Mouse (Mus musculus) embryo, embryonic 10 days (tissue): ENCODE data around the gene Was.
"Not testable (repeated sequence)": the region's sequence is repeated elsewhere in the genome, so short reads cannot be mapped to it uniquely, and the experiment has no call there.

Source experiments
- DNase-seq: peaks from one replicate; pipeline ENCODE4 v3.0.0-alpha.2; 2015; ENCODE audit warnings: low spot score

The Was gene

DNA sequence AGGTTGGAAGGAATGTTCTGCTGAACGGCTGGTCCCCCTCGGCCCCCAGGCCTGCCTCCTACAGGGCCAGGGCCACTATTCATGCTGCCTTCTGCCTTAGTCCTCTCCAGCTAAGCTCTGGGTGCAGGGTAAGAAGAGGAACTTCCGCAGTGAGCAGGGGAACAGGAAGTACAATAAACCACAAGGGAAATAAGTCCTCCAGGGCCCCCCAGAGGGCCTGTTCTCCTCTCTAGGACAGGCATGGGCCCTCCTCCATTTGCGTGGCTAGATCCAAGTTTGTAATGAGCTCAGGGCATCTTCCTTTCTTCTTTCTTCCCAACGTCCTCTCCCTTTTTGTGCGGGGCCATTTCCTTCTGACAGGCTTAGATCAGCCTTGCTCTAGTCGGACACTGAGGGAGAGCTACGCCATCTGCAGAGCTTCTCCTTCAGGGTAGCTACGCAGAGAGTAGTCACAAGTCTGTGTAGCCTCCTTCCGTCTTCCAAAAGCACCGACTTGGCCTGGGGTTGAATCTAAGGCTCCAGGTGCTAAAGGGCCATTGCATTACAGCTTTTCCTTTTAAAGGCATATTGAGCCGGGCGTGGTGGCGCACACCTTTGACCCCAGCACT lies at the start of gene Was:
Gene Was, minus strand, starts transcription at position 153 of the 608 bp plus-strand sequence.
- DNase-seq: no peak

DNA sequence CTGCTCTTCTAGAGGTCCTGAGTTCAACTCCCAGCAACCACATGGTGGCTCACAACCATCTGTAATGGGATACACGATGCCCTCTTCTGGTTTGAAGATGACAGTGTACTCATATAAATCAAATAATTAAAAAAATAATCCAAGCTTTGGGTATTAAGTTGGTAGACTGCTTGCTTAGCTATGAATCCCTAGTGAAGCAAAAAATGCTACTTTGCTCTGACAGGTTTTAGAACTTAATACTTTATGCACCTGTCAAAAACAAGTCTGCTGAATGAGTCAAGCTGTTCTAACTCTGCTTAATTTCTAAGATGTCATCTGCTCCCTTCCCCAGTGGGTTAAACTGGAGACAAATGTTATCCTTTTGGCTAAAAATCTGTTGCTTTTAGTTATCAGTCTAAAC lies 49.2 kb upstream of the Was start:
- DNase-seq: no peak

DNA sequence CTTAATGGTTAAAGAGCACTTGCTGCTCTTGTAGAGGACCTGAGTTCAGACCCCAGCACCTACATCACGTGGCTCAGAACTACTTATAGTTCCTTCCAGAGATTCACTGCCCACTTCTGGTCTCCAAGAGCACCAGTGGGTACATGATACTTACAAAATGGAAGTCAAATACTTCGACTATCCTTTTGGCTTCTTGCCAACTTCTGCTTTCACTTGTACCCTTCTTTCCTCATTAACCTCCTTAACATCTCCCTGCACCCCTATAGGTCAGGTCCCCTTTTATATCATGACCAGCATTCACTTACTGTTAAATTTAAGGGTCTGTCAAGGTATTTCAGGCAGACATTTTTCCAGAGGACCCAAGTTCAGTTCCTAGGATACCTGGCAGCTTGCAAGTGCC lies 45.6 kb upstream of the Was start:
- no peak for DNase-seq

DNA sequence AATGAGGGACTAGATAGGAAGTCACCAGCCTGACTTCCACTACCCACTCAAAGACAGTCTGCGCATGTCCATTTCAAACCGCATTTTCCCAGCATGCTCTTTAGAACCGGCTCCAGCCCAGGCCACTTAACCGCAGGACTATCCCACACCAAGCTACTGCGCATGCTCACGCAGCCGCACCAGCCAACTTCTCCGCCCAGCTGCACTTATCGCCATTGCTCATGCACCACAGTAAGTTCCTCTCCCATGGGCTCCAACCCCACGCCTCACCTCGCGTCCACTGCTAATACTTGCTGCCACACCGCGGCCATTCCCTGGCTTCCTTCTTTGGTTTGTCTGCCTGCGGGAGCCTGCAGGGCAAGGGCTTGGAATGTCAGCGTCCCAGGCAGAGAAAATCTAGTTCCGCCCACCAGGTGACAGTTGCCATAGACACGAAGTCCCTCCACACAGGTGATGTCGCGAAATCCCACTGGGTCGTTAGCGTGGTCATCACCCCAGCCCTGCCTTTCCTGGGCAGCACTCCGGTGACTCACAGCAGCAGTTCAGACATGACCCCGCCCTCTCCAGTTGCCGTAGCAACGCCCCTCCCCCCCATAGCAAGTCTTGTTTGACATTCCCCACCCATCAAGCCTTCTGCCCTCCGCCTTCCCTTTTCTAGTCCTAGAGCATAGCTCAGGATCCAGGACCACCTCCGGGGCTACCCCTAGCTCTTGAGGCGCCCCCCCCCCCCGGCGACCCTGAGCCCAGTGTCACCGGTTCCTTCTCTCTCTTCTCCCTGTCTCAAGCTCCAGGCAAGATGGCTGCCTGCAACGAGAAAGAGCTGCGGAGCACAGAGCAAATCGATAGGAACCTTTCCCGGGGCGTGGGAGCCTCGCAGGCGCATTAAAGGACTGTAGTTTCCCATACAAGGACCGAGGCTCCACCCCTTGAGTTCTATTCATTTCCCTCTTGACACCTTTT lies 42.0 kb upstream of the Was start, which contains the start of gene Wdr13:
Gene Wdr13, minus strand, starts transcription at position 876 of the 960 bp plus-strand sequence.
- peak; percentile 93 for DNase-seq

DNA sequence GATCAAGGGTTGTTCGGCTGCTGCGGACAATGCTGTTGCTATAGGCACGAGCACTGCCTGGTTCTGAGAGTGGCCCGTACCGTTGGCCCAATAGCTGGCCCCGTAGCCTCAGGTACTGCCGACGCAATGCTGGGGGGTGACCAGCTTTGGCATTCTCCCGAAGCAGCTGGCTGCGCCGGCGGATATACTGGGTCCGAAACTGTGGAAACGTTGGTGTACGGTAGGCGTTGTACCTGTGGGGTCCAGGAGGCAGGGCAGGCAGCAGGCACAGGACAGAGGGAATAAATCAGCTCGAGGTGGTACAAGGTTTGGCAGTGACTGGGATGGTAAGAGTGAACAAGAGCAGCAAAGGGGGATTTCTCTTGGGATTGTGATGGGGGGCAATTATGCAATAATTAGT lies 41.1 kb upstream of the Was start:
- DNase-seq: no peak

DNA sequence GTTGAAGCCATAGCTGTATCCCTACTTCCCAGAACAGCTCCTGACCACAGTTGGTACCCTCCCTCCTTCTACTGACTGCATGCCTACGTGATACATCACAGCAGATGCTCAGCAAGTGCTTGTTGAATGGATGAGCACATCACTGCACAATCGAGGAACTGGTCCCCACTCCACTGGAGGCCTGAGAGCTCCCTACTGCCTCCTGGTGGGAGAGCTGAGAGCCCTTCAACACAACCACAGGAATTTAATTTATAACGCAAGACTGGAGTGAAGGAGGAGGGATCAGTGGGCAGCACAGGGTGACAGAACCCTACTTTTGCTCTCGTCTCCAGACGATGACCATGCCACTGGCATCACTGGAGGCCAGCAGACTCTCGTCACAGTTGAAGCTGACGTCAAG lies 34.9 kb upstream of the Was start:
- DNase-seq: no peak

DNA sequence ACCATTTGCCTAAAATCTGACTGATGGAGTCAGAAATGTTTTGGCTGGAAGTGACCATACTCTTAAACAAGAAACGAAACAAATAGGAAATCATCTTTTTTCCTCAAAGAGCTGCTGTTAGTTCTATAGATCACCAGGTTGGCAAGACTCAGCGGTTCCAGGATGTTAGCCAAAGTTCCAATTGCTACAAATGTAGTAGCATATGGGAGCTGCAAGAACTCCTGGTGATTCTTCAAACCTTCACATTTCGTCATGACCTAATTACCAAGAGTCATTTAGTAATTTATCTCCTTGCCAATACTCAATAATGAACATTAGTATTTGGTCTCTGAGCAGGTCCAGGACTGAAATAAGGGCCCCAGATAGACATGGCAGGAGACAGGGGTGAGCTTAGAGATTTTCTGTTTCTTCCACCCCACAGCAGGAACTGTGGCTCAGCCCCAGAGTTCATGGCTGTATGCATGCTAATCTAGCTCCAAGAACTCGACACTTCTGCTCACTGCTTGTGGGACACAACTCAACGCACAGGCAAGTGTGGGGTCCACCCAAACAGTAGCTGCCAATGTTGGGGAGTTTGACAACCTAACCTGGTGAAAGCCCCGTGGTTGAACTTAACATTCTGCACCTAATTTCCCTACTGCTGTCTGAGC lies 33.6 kb upstream of the Was start:
- DNase-seq: no peak

DNA sequence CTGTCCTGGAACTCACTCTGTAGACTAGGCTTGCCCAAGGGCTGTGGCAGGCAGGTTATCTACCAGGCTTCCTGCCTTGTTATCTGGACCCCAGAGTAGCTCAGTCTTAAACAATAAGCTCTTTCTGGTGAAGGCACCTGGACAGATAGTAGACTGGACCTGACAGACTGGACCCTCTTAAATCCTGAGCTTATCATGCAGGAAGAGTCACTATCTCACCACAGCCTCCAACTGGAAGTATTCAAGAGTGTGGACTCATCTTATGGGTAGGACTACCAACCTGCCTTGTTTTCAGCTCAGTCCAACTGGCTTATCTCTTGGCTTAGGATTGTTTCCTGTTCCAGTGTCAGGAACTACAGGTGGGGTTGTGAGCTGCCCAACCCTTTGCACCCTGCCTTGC lies 27.0 kb upstream of the Was start:
- no peak for DNase-seq

DNA sequence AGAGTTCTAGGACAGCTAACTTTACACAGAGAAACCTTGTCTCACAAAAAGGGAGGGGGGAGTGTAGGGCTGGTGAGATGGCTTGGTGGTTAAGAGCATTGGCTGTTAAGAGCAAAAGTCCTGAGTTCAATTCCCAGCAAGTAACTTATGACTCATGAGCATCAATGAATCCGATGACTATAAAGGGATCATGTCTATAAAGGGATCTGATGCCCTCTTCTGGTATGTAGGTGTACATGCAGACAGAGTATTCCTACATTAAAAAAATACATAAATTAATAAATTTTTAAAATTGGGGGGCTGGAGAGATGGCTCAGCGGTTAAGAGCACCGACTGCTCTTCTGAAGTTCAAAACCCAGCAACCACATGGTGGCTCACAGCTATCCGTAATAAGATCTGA lies 25.0 kb upstream of the Was start:
- DNase-seq: no peak

DNA sequence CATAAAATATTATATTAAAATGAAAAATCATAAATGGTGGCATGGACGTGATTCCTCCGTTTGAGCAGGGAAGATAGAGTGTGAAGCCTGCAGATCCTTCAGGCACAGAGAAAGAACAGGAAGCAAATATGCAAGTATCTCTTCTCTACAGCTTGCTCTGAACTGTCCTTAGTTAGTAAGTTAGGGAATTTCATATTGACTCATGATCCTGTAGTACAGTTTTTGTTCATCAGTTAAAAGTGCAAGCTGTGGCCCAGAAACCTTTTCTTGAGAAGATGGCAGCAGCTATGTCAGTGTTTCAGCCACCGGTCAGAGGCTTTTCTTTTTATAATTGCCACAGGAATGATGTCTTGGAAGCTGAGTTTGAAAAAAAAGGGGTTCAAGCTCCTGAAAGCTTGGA lies 14.7 kb upstream of the Was start:
- no peak for DNase-seq

DNA sequence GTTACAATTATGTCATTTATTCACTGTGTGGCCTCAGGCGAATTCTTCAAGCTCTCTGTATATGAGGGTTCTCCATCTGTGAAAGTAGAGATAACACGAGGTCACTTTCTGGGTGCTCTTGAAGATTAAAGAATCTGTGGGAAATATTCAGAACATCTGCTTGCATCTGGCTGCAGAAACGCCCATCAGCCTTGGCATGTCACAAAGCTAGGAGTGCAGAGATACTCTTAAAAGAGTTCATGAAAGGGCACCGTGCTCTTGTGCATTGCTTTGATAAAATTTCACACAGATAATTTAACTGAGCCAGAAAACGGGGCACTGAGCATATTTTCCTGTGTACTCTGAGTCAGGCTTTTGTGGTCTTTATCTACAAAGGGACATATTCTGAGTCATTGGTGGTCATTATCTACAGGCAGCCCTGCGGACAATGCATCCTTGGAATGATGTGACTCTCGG lies 11.9 kb upstream of the Was start:
- DNase-seq: no peak

DNA sequence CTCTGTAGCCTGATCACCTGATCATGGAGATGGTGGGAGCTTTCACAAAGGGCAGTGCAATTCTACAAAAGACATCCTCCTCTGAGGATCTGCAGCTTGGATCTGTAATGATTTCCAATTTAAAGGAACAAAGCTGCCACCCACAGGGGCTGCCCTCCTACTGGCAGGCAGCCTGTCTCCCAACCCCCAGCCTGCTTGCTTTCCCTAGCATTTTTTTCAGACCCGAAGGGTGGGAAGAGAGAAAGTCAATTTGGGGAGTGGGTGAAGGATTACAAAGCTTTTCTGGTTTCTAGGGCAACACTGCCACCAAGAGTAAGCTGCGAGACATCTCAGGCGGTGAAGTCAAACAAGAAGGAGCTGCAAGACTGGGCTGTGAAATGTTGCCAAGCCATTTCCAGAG lies 10.7 kb upstream of the Was start:
- peak; percentile 81 for DNase-seq

DNA sequence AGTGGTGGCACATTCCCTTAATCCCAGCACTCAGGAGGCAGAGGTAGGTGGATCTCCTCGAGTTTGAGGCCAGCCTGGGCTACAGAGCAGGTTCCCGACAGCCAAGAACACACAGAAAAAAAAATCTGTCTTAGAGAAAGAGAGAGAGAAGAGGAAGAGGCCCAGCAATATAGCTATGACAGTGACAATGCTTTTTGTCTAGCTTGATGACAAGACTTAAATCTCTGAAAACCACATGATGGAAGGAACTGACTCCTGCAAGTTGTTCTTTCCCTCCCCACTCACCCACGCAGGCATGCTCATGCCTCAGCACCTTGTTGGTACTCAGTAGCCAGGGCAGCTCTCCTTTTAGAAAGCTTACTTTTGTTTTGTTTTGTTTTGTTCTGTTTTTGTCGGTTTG lies 9.1 kb upstream of the Was start:
- DNase-seq: no peak

DNA sequence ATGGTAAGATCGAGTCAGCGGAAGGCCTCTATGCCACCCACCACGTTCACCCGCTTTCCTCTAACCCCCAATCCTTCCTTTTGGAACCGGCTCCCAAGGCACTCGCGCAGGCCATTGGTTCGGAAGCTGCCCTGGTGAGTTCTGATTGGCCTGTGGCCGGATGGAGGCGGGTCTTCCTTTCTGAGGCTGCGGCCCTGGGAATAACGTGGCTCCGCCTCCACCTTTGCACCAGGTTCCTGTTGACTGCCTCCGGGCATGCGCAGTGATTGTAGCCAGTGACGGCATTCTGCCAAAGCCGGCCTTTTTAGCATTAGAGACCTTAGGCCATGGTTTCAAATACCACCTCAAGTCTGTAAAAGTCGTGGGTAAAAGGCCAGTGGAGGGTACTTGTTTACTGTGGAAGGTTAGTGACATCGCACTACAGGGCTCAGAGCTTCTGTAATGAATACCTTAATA lies 6.5 kb upstream of the Was start:
- peak; percentile 95 for DNase-seq

DNA sequence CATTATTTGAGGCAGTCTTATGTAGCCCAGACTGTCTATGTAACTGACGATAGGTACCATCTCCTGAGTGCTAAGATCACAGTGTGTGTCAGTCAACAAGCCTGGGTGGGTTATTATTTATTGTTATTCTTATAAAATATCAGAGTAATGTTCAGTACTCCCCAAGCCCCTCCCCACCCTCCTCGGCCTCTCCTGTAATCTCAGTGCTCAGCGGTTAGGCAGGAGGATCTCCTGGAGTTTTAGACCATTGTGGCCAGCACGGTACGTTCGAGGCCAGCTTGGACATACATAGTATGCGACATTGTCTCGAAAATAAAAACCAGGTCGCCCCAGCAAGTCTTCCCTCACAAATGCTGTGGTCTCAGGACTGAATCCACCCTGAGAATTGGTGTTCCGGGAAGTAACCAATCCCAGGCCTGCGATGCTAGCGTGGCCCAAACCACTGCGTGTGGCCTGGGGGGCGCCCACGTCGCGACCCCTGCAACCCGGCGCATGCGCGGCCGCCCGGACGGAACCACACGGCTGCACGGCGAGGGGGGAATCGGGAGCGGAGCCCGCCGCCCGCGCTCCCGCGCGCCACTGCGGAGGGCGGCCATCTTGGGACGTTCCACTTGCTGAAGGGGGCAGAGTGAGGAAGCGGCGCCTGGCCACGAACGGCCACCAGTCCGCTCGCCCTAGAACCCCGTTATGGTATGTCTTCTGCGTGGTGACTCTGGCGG lies 5.9 kb upstream of the Was start:
- not testable (repeated sequence) for DNase-seq

DNA sequence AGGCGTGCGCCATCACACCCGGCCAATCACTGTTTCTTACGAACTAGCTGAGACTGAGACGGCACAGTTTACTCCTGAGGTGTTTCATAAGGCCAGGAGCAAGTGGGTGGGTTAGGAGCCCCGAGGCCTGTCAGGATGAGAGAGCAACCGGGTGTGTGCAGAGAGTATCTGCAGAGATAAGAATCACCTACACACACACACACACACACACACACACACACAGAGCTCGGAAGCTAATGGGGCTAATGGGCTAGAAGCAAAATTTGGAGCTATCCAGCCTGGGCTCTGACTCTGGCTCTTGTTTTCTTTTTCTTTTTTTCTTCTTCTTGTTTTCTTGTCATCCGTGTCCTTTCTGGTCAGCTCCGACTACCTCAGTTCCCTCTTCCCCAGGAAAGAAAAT lies 5.2 kb upstream of the Was start:
- no peak for DNase-seq

DNA sequence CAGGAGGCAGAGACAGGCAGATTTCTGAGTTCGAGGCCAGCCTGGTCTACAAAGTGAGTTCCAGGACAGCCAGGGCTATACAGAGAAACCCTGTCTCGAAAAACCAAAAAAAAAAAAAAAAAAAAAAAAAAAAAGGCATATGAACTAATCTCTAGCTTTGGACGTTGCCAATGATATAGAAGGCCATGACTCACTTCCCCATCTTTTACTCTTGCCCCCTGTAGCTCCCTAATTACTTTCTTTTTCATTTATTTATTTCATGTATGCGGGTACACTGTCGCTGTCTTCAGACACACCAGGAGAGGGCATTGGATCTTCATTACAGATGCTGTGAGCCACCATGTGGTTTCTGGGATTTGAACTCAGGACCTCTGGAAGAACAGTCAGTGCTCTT lies 653 bp upstream of the Was start:
- DNase-seq: not testable (repeated sequence)

DNA sequence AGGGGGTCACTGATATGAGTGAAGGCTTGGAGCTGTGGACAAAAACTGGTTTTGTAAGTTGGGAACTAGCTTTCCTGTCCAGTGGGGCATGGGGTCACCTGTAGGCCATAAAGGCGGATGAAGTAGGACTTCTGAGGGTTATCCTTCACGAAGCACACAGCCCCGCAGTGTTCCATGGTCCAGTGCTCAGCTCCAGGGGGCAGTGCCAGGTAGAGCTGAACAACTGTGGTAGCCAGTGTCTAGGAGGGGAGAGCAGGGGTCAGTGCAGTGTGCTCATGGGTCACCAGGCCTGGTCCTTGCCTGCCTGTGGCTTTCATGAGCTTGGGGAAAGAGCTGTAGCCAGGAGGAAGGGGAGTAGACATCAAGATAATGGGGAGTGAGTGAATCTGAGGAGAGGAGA lies 552 bp downstream of the Was start:
- no peak for DNase-seq

DNA sequence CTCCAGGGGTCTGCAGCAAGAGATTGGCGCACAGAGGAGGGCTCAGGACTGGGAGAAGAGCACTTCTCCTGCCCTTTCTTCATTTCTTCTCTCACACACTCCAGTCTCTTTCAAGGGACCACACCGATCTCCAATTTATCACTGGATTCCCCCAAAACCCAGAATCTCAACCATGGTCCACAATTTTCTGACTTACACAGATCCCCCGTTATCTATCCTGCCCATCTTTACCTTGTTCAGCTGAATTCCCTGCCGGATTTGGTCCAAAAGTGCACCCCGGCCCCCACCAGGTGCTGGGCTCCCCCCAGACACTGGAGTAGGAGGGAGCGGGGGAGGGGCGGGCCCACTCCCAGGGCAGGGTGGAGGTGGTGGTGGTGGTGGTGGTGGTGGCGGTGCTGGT lies 4.7 kb downstream of the Was start:
- no peak for DNase-seq

DNA sequence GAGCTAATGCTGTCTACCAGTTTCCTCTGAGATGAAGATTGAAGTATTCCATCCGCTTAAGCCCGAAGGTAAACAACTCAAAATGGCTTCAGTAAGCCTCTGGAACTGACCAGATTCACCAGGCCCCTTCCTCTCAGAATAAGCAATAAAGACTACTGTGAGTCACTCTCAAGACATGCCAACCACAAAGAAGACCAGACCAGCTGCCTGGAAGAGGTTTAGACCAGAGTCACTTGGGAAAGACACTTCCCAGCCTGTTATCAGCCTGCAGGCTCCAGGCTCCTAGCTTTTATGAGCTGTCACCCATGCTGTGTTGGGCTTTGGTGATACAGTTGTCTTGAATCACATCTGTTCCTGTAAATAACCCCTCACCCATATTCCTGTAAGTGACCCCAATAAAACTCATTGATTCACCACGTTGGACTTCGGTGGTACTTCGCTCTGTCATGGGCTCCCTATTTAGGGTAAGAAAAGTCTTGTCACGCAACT lies 5.5 kb downstream of the Was start:
- DNase-seq: no peak

DNA sequence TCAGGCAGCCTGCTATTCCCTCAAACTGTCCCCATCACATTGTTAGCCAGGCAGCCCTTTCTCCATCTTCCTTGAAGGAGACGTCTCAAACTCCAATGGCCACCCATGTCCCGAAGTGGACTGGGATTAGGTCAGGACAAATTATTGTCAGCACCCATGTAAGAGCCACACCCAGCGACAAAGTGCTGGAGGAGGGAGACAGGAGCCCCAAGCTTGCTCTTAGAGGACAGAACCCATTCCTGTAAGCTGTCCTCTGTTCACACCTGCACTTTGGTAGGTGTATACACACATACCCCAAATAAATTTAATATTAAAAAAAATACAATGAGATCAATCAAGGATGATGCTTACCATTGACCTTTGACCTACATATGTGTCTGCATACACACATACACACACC lies 15.2 kb downstream of the Was start:
- no peak for DNase-seq

DNA sequence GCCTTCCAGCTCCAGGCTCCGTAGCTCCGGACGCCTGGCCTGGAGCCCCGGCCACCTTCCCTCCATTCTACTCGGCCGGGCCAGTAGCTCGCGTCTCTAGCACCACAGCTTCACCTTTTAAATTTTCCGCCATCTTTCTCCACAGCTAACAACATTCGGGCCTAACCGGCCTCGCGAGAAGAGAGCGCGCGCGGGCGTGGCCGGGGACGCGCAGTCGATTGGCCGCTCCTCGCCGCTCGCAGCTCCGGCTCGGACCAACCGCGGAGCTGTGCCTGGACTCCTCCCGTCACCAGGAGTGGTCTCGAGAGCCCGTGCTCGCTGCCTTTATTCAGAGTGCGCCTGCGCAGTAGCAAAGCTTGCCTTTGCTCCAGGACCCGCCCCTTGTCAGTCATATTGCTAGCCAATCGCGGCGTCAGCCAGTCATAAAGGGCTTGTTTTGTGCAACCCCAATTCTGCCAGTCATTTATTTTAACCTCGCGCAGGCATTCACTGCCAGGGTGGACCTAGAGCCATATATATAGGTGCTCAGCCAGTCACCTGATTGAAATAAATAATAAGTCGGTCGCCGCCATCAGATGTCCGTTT lies 15.8 kb downstream of the Was start, which contains the start of gene Suv39h1:
Gene Suv39h1, minus strand, starts transcription at position 331 of the 585 bp plus-strand sequence.
- peak; percentile 95 for DNase-seq
